Mouse (Mus musculus): Measurements from ENCODE around the gene Grin2d.

DNA sequence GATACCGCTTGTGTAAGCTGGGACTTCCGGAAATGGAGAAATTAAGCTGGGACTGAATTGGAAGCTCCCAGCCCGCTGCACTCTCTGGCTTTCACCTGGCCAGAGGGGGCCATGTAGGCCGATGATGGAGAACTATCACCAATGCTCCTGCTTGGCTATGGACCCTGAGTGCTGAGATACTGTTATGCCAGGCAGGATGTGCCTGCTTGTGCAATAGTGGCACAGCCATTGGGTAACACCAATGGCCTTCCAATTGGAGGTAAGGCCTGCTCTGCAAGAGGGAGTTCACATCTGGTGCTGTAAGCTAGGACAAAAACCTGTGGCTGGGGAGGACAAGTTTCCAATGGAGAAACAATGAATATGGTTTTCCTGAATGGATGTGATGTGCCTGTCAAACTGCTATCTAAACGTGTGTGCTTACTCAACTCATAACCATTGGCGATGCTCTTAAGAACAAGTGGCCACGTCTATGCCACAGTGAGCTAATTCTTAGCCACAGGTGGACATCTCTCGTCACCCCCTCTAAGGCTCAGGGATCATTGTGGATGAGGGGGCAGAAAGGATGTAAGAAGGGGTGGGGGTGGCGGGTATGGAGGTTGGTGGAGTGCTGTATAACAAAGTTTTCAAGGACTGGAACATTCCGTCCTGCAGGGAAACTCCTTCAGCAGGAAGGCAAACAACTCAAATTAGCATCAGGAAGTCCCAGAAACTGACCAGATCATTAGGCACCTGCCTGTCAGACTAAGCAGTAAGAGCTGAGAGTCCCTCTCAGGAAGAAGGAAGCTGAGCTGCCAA, 35.0 kb downstream of the Grin2d start:
- TF ChIP-seq POLR2A (IDR thresholded peaks at IDR 0.05; ENCODE audit: low read depth, low read length) (no peak), RAD21 (IDR thresholded peaks at IDR 0.05; ENCODE audit: low read depth, low read length) (no peak), CTCF (conservative IDR thresholded peaks at IDR 0.05 in 1 of 2, IDR thresholded peaks at IDR 0.05 in 1 of 2; ENCODE audit: low read depth in 2 of 2, low read length in 2 of 2) (no peak), EP300 (IDR thresholded peaks at IDR 0.05; ENCODE audit: low read length) (no peak), UBTF (IDR thresholded peaks at IDR 0.05; ENCODE audit: low read depth, low read length) (no peak), CHD1 (IDR thresholded peaks at IDR 0.05; ENCODE audit: low read depth, low read length) (no peak), MAFK (IDR thresholded peaks at IDR 0.05; ENCODE audit: insufficient replicate concordance, low read length) (no peak), NRF1 (IDR thresholded peaks at IDR 0.05; ENCODE audit: low read depth, low read length) (no peak)

All from CH12.LX (cell line).